Mouse (Mus musculus): Measurements from ENCODE around the gene Fxyd6. TPM values are rescaled to one million over a fixed set of nuclear protein-coding genes. Genes with fewer than 3 reads are reported as not detected.
A peak's percentile ranks its signal among the peaks of the same experiment; 100 is the strongest.

Fxyd6 gene
- total RNA-seq, 2 experiments from 2014 or later: 284 to 286 TPM

GRCm38 (mm10) chr9:45406808-45407207, 36.8 kb downstream of the Fxyd6 start:
- intact Hi-C loops (cut with DNase I): loop anchor here (5.0 kb wide), 1 partner anchor 185 kb away; no protein-coding TSS in a partner anchor
- DNase-seq (ENCODE audit: extremely low spot score in 1 of 2, low spot score in 2 of 2): no peak

- peak; percentile 75 to 89 for DNase-seq (ENCODE audit: extremely low spot score in 1 of 2, low spot score in 2 of 2)
- intact Hi-C loops (cut with DNase I): loop anchor here (2.0 to 5.0 kb wide), 2 partner anchors 107 to 186 kb away; no protein-coding TSS in a partner anchor
Measured at GRCm38 (mm10) chr9:45407706-45408675, 38.0 kb downstream of the Fxyd6 start.

- DNase-seq (ENCODE audit: extremely low spot score in 1 of 2, low spot score in 2 of 2): no peak
- intact Hi-C loops (cut with DNase I): loop anchor here (5.0 to 10.0 kb wide), 2 partner anchors 342 to 425 kb away; partner anchors contain the start of gene Bace1
Measured at GRCm38 (mm10) chr9:45410193-45410592, 40.2 kb downstream of the Fxyd6 start.

- DNase-seq (ENCODE audit: extremely low spot score in 1 of 2, low spot score in 2 of 2): no peak
- intact Hi-C loops (cut with DNase I): loop anchor here (5.0 to 10.0 kb wide), 2 partner anchors 342 to 424 kb away; partner anchors contain the start of gene Bace1
Measured at GRCm38 (mm10) chr9:45410614-45411013, 40.6 kb downstream of the Fxyd6 start.

- intact Hi-C loops (cut with DNase I): loop anchor here (5.0 to 10.0 kb wide), 2 partner anchors 341 to 424 kb away; partner anchors contain the start of gene Bace1
- DNase-seq (ENCODE audit: extremely low spot score in 1 of 2, low spot score in 2 of 2): no peak
Measured at GRCm38 (mm10) chr9:45411111-45411510, 41.1 kb downstream of the Fxyd6 start.

- intact Hi-C loops (cut with DNase I): loop anchor here (5.0 to 10.0 kb wide), 2 partner anchors 340 to 423 kb away; partner anchors contain the start of gene Bace1
- no peak for DNase-seq (ENCODE audit: extremely low spot score in 1 of 2, low spot score in 2 of 2)
Measured at GRCm38 (mm10) chr9:45411803-45412202, 41.8 kb downstream of the Fxyd6 start.

- DNase-seq (ENCODE audit: extremely low spot score in 1 of 2, low spot score in 2 of 2): peak; percentile 80 to 91
- intact Hi-C loops (cut with DNase I): loop anchor here (5.0 to 10.0 kb wide), 2 partner anchors 340 to 423 kb away; partner anchors contain the start of gene Bace1
Measured at GRCm38 (mm10) chr9:45412287-45412686, 42.3 kb downstream of the Fxyd6 start.

- intact Hi-C loops (cut with DNase I): loop anchor here (5.0 to 10.0 kb wide), 2 partner anchors 339 to 422 kb away; partner anchors contain the start of gene Bace1
Measured at GRCm38 (mm10) chr9:45412700-45413477, 42.9 kb downstream of the Fxyd6 start.

GRCm38 (mm10) chr9:45413478-45414140, 43.6 kb downstream of the Fxyd6 start:
- intact Hi-C loops (cut with DNase I): loop anchor here (5.0 to 10.0 kb wide), 2 partner anchors 339 to 421 kb away; partner anchors contain the start of gene Bace1

More at GRCm38 (mm10) chr9:45412700-45413477, 42.9 kb downstream of the Fxyd6 start:
- no peak for DNase-seq (ENCODE audit: extremely low spot score in 1 of 2, low spot score in 2 of 2)

GRCm38 (mm10) chr9:45415912-45416311, 45.9 kb downstream of the Fxyd6 start:
- intact Hi-C loops (cut with DNase I): loop anchor here (10.0 kb wide), 1 partner anchor 419 kb away; the partner anchor contains the start of gene Bace1
- peak; percentile 69 to 76 for DNase-seq (ENCODE audit: extremely low spot score in 1 of 2, low spot score in 2 of 2)

More at GRCm38 (mm10) chr9:45413478-45414140, 43.6 kb downstream of the Fxyd6 start:
- peak in 1 of 2 experiments; percentile 61 for DNase-seq (ENCODE audit: extremely low spot score in 1 of 2, low spot score in 2 of 2)

- intact Hi-C loops (cut with DNase I): loop anchor here (10.0 kb wide), 1 partner anchor 418 kb away; the partner anchor contains the start of gene Bace1
- DNase-seq (ENCODE audit: extremely low spot score in 1 of 2, low spot score in 2 of 2): peak in 1 of 2 experiments; percentile 54
Measured at GRCm38 (mm10) chr9:45417245-45417644, 47.3 kb downstream of the Fxyd6 start.

GRCm38 (mm10) chr9:45418252-45418651, 48.3 kb downstream of the Fxyd6 start:
- intact Hi-C loops (cut with DNase I): loop anchor here (10.0 kb wide), 1 partner anchor 417 kb away; the partner anchor contains the start of gene Bace1
- DNase-seq (ENCODE audit: extremely low spot score in 1 of 2, low spot score in 2 of 2): no peak

GRCm38 (mm10) chr9:45421209-45421608, 51.2 kb downstream of the Fxyd6 start:
- intact Hi-C loops (cut with DNase I): no loop called here
- DNase-seq (ENCODE audit: extremely low spot score in 1 of 2, low spot score in 2 of 2): no peak

GRCm38 (mm10) chr9:45422761-45423298, 52.8 kb downstream of the Fxyd6 start:
- DNase-seq (ENCODE audit: extremely low spot score in 1 of 2, low spot score in 2 of 2): no peak
- intact Hi-C loops (cut with DNase I): no loop called here

- intact Hi-C loops (cut with DNase I): no loop called here
- DNase-seq (ENCODE audit: extremely low spot score in 1 of 2, low spot score in 2 of 2): no peak
Measured at GRCm38 (mm10) chr9:45426456-45426855, 56.5 kb downstream of the Fxyd6 start, which contains the start of gene Dscaml1. Gene Dscaml1, plus strand, starts transcription at chr9:45426628.

- intact Hi-C loops (cut with DNase I): no loop called here
Measured at GRCm38 (mm10) chr9:45429392-45429791, 59.4 kb downstream of the Fxyd6 start.

GRCm38 (mm10) chr9:45429951-45430697, 60.1 kb downstream of the Fxyd6 start:
- intact Hi-C loops (cut with DNase I): loop anchor here (10.0 kb wide), 1 partner anchor 155 kb away; no protein-coding TSS in a partner anchor
- peak in 1 of 2 experiments; percentile 75 for DNase-seq (ENCODE audit: extremely low spot score in 1 of 2, low spot score in 2 of 2)

More at GRCm38 (mm10) chr9:45429392-45429791, 59.4 kb downstream of the Fxyd6 start:
- DNase-seq (ENCODE audit: extremely low spot score in 1 of 2, low spot score in 2 of 2): no peak

Measured in left cerebral cortex, postnatal 10 days (tissue).